Mouse (Mus musculus) G1E-ER4 (cell line): ENCODE measurements at regions not wholly inside any gene's neighbourhood (a gene's known extent, or its start where the extent isn't known, plus 50 kb on each side); places are given as distances from the start of the nearest gene placed in this dataset.

Experiments used
- GATA1 ChIP-seq: IDR thresholded peaks from one replicate; pipeline ENCODE4 v1.8.0; 2012; ENCODE audit warnings: low read length, inconsistent platforms

DNA sequence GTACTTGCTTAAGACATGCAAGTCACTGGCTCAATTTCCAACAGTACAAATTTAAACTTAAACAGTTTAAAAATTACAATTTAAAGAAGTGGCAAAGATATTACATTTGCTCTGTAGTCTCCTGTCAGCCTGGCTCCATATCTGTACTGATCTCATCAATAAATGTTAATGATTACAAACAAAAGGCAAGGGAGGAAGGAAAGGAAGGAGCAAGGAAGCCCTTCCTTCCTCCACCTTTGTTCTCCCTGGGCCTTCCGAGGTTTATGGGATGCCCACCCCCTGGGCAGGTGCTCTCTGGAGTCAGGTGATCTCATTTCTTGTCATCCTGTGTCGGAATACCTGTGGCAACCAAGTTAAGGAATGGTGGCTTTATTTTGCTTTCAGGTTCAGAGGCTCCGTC lies 132.5 kb downstream of the Qrsl1 start:
- TF ChIP-seq GATA1 = no peak

DNA sequence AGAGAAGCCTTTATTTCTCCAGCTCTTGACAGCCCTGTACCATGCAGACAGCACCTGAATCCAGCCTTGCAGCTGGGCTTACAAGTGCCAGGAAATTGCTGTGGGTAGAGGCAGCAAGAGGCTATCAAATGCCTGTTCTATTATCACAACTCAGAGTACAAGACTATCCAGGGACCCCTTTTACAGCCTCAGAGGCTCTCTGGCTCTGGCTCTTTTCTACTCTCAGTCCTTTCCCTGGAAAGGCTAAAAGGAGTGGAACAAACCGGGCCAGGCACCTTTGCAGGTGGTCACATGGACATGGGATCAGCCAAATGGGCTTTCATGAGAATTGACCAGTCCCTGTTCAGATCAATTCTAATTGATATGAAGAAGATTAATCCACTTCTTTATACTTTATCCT lies 125.7 kb downstream of the Qrsl1 start:
- TF ChIP-seq GATA1 = no peak

DNA sequence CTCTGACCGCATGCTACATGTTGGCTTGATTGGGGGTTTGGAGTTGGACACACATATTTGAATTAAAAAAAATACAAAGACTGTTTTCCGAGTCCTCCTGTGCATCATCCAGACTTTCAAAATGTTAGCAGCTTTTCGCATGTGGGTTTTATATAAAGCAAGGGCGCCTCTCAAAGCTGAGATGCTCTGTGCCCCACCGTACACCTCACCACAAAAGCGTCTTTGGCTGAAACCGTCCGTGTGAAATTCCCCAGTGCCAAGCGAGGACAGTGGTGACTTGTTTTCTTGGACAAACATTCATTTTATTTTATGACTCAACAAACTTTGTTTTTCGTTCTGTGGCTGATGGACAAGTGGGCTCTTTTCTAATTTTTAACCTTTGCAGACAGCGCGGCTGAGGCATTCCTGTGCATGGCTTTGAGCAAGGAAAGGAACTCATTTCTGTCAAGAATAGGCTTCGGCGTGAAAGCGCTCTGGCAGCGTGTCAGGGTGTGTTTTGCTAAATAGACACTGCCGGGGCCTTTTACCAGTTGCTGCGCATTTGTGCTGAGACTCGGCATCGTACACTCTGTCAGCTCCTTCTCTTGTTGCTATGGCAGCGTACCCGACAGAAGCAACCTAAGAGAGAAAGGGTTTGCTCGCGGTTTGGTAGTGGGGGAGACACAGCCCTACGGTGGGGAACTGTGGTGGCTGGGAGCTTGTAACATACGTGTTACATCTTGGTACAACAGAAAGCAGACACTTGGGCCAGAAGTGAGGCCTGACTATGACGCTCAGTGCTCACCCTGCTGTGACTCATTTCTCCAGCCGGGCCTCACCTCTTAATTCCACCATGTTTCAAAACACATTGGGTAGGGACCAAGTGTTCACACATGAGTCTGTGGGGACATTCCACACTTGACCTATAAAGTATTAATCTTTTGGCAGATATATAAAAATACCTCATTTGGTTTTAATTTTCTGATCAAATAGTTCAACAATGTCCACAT lies 123.6 kb downstream of the Qrsl1 start:
- no peak for TF ChIP-seq GATA1

DNA sequence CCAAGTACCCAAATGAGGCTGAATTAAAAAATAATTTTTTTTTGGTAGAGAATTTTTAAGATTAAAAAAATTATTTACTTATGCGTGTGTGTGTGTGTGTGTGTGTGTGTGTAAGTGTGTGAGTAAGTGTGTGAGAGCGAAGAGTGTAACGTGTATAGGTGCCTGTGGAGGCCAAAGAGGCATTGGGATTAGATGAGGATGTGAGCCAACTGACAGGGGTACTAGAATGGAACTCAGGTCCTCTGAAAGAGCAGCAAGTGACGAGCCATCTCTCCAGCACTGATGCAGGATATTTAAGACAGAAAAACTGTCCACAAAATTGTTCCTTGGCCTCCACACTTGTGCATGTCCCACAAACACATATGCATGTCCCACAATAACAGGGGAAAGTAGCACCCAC lies 121.0 kb downstream of the Qrsl1 start:
- no peak for TF ChIP-seq GATA1

DNA sequence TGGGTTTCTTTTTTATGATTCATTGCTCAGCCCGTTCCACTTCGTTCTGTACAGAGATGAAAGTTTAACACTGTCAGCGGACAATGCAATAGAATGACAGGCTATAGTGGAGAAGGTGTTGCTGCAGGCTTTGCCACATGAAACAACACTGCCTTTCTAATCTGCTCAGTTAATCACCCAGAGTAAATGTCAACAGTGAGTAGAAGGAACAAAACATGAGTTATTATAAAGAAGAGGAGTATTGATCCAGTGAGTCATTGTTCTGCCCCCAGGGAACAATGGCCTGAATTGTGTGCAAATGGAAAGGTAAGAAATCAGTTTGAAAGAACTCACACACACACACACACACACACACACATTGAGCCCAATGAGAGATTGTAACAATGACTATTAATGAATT lies 118.2 kb downstream of the Qrsl1 start:
- TF ChIP-seq GATA1 = no peak

DNA sequence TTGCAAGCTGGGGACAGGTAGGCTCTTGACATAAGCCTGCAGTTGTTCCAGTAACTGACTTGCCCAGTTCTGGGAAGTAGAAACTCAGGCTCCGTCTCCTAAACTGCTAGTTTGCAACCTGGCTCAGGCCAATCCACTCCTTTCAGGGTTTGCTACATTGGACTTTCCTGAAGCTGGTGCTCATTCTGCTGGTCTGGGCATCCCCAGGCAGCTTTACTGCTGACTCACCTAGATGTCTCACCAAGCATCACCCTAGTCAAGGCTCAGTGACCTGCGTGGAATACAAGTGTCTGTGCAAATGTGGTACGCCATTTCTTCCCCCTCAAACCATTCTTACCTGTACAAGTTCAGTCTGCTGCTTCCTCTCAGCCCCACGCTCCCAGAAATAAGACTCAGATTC lies 110.8 kb downstream of the Qrsl1 start:
- TF ChIP-seq GATA1 = no peak

DNA sequence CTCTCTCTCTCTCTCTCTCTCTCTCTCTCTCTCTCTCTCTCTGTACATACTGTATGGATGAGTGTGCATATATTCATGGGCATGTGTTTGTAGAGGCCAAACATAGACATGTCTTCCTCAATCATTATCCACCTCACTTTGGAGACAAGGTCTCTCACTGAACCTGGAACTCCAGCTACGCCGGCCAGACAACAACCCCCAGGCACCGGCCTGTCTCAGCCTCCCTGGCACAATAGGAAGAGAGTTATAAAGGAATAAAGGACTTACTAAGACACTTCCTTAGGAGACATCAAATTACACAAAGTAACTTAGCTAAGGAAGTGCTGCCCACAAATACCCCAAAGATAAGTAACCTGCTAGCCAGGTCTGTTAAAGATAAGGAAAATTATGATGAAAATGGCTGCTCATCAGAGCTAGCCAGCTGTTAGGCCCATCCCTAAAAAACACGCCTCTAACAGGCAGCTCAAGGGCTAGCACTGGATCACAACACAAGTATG lies 110.0 kb downstream of the Qrsl1 start:
- peak; percentile 61 for TF ChIP-seq GATA1

DNA sequence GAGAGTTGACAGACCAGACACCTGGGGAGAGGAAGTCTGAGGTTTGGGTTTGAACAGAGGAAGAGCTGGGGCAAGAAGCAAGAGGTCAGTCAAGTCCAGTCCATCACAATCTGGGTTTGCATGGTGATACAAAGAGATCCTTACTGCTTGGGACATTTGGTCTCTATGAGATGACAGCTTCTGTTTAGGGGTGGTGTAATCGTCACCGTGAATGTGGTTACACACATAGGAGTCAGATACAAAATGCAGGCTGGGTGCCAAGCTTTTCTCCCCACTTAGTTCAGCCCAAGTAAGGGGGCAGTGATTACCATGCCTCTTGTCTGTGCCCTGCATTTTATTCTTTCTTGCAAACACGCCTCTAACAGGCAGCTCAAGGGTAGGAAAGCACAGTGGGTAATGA lies 108.9 kb downstream of the Qrsl1 start:
- no peak for TF ChIP-seq GATA1

DNA sequence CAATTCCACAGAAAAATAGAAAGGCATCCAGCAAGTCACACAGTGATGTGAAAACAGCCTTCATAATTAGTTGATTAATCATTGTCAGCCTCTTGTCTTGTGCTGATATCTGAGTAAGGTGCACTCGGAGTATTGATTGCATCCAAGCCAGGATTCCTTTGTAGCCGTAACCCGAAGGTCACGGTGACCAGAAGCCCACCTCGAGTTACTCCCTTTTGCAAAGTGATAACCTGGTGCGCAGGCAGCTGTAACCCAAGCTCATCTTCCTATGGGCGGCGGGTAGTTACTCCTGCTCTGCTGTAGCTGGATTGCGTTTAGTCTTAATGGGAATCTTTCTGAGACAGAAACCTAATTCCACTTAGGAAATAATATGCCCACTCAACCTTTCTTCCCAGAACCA lies 107.0 kb downstream of the Qrsl1 start:
- no peak for TF ChIP-seq GATA1

DNA sequence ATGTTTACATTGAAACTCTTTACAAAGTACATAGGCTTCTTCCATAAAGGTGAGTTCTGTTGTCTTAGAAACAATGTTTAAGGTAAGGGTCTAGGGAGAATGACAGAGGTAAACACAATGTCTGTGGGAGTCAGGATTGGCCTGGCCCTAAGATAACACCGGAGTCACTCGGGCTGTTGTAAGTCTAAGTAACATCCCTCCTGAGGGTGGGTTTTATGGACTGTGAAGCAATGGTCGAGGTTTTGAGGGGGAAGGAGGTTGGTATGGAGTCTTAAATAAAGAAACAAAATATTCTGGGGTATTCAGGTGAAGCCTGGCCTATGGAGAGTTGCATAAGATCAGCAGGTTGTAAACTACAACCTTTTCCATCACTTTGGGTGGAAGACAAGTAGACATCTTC lies 101.5 kb downstream of the Qrsl1 start:
- no peak for TF ChIP-seq GATA1

DNA sequence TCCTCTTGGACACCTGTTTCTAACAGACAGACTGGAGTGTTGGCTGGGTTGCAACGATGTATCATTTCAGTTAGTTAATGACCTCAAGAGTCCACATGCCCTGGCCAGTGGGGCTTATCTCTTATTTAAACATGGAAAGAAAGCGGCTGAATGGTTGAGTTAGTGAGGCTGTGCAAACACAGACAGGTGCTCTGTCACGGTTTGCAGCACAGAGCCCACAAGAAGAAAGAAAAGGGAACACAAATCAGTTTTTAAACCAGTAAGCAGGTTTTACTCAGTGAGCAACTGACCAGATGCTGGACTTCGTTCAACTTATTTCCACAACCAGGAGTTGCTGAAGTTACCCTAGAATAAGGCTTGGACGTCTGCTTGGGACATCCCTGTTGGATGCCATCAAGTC lies 86.3 kb downstream of the Qrsl1 start:
- TF ChIP-seq GATA1 = no peak

DNA sequence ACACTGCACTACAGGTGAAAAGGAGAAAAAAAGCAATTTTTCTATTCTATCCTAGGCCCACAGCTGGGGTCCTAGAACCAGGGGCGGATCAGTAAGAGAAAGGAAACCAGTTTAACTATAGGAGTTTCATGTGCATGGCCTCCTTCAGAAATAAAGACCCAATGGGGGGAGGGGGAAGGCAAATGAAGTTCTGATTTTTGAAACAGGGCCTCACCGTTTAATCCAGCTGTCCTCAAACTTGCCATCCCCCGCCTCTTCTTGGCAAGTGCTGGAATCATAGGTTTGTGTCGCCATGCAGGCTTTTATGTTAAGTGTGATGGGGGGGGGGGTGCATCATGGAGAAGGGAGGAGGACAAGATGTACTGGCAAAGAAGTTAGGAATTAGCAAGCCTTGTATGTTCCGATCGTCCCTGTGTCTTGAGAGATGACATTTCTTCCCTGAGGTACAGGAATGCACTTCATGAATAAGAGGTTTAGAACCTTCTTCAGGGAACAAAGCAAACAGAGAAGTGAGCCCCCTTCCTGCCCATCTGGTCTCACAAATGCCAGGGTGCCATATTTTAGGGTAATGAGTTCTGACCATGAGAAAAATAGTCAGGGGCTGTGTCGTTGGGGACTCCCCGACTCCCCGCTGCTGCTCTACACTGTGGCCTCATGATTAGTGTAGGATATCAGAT lies 83.9 kb downstream of the Qrsl1 start:
- no peak for TF ChIP-seq GATA1

DNA sequence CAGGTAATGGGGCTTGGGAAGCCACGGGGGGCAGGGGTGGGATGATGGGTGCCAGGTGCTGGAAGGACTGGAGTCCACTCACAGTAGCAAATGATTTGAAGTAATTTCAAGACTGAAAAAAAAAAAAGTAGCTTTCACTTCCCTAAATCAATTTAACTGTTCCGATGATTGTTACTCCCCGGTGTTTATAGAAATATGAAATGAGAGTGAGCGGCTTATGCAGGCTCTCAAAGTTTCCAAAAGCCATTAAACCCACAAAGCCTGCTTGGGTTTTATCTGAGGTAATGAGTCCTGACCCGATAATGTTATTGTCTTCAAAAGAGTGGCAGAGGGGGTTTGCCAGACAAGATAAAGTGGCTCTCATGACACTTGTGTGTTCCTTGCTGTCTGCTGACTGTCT lies 82.9 kb downstream of the Qrsl1 start:
- no peak for TF ChIP-seq GATA1

DNA sequence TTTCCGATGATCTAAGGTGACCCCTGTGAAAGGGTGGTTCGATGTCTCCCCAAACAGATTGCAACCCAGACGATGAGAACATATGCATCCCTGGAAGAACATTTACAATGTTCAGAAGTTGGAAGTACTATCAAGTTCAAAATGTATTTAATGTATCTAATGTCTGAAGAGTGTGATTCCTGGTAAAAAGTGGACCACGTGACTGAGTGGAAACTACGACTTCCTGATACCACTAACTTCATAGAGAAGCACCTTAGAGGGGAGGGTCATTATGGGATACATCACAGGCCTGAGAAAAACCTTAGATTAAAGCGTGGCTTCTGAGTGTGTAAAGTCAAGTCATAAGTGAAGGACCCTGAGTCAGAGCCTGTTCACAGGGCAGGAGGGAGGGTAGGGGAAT lies 82.1 kb downstream of the Qrsl1 start:
- TF ChIP-seq GATA1 = no peak

DNA sequence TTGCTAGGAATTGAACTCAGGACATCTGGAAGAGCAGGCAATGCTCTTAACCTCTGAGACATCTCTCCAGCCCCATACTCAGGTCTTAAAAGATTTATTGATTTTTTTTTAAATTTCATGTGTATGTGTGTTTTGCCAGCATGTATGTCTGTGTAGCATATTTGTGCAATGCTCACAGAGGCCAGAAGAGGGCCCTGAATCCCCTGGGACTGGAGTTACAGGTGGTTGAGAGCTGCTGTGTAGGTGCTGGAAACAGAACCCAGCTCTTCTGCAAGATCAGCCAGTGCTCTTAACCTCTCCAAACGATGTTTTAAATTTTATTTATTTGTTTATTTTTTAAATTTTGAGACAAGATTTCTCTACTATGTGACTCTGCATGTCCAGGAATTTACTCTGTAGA lies 78.9 kb downstream of the Qrsl1 start:
- TF ChIP-seq GATA1 = no peak

DNA sequence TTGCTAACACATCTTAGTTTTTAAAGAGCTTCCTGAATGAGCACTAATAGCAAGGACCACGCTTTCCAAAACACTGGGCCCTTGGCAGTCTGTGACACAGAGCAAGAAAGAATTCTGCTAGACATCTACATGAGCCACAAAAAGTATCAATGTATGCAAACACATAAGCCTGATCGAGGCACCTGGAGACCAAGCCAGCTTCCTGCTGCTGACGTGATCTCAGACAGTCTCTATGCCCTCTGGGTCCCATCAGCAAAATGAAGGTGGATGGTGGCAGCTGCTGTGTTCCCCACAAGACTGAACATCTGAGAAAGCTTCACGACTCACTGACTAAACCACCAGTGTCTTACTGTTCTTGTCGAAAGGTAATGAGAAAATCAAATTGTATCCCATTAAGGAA lies 77.5 kb downstream of the Qrsl1 start:
- no peak for TF ChIP-seq GATA1
